Mouse (Mus musculus) bone marrow, adult 2 months (tissue): ENCODE measurements around the gene Erbb2.

Experiments
- CTCF ChIP-seq: fragments of 200-500 bp; IDR thresholded peaks from 2 replicates; pipeline ENCODE4 v1.5.1; 2011; ENCODE audit warnings: low read length, control low read depth; ENCODE audit not compliant: control insufficient read depth, insufficient read depth
- POLR2A ChIP-seq: fragments of 200-500 bp; IDR thresholded peaks from 2 replicates; pipeline ENCODE4 v1.6.1; 2011; ENCODE audit warnings: low read depth, mild to moderate bottlenecking, control low read depth, low read length, borderline replicate concordance; ENCODE audit not compliant: control insufficient read depth

DNA sequence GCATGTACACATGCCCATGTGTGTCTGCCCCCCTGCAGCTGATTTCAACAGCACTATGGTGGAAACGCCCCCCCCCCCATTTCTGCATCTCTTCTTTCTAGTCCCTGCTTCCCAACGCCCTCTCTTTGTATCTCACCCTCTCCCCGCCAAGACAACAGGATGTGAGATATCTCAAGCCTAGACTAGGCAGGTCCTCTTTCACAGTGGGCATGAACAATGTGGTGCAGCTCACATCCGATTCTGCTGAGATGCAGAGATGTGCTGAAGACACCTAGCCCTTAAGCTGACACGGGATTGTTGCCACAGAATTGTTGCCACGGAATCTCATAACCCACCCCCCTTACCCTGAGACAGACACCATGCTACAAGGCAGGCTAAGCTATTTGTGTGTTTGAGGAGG, 52.2 kb downstream of the Erbb2 start:
- TF ChIP-seq POLR2A (no peak), CTCF (no peak)
